Mouse (Mus musculus) MN1 (cell line): Measurements from ENCODE around the gene Ms4a4c.
"Not testable (repeated sequence)": the region's sequence is repeated elsewhere in the genome, so short reads cannot be mapped to it uniquely, and the experiment has no call there.

ENCODE experiments used
- DNase-seq: peaks from one replicate; pipeline ENCODE4 v3.0.0-alpha.2; 2016; ENCODE audit warnings: low spot score

The Ms4a4c gene

GRCm38 (mm10) chr19:11404527-11404926, at the start of gene Ms4a4c:
TSS of gene Ms4a4c (plus strand) at chr19:11404770.
- no peak for DNase-seq

- no peak for DNase-seq
Observed at GRCm38 (mm10) chr19:11355730-11356129, 48.8 kb upstream of the Ms4a4c start.

- DNase-seq = no peak
Observed at GRCm38 (mm10) chr19:11360106-11360505, 44.5 kb upstream of the Ms4a4c start.

GRCm38 (mm10) chr19:11362002-11362401, 42.6 kb upstream of the Ms4a4c start:
- no peak for DNase-seq

- no peak for DNase-seq
Observed at GRCm38 (mm10) chr19:11368310-11368709, 36.3 kb upstream of the Ms4a4c start.

- no peak for DNase-seq
Observed at GRCm38 (mm10) chr19:11371181-11371580, 33.4 kb upstream of the Ms4a4c start.

- no peak for DNase-seq
Observed at GRCm38 (mm10) chr19:11375273-11375672, 29.3 kb upstream of the Ms4a4c start, which contains the start of gene Ms4a4a. TSS of gene Ms4a4a (plus strand) at chr19:11375523.

- no peak for DNase-seq
Observed at GRCm38 (mm10) chr19:11376399-11376798, 28.2 kb upstream of the Ms4a4c start.

- DNase-seq = no peak
Observed at GRCm38 (mm10) chr19:11387109-11387508, 17.5 kb upstream of the Ms4a4c start.

GRCm38 (mm10) chr19:11387685-11388084, 16.9 kb upstream of the Ms4a4c start:
- DNase-seq = no peak

GRCm38 (mm10) chr19:11388949-11389348, 15.6 kb upstream of the Ms4a4c start:
- no peak for DNase-seq

GRCm38 (mm10) chr19:11395769-11396168, 8.8 kb upstream of the Ms4a4c start:
- DNase-seq = no peak

GRCm38 (mm10) chr19:11407428-11407827, 2.9 kb downstream of the Ms4a4c start:
- no peak for DNase-seq

GRCm38 (mm10) chr19:11408591-11408990, 4.0 kb downstream of the Ms4a4c start:
- no peak for DNase-seq

- no peak for DNase-seq
Observed at GRCm38 (mm10) chr19:11411640-11412039, 7.1 kb downstream of the Ms4a4c start.

GRCm38 (mm10) chr19:11414084-11414483, 9.5 kb downstream of the Ms4a4c start:
- no peak for DNase-seq

GRCm38 (mm10) chr19:11415581-11415980, 11.0 kb downstream of the Ms4a4c start:
- DNase-seq = no peak

- DNase-seq = not testable (repeated sequence)
Observed at GRCm38 (mm10) chr19:11418865-11419264, 14.3 kb downstream of the Ms4a4c start.

- not testable (repeated sequence) for DNase-seq
Observed at GRCm38 (mm10) chr19:11431209-11431608, 26.6 kb downstream of the Ms4a4c start.

- DNase-seq = no peak
Observed at GRCm38 (mm10) chr19:11435058-11435834, 30.7 kb downstream of the Ms4a4c start.

GRCm38 (mm10) chr19:11443338-11443737, 38.8 kb downstream of the Ms4a4c start, which contains the start of gene Ms4a4b:
TSS of gene Ms4a4b (plus strand) at chr19:11443553.
- no peak for DNase-seq

GRCm38 (mm10) chr19:11443964-11444363, 39.4 kb downstream of the Ms4a4c start:
- no peak for DNase-seq

GRCm38 (mm10) chr19:11447238-11447637, 42.7 kb downstream of the Ms4a4c start:
- no peak for DNase-seq

GRCm38 (mm10) chr19:11459041-11459440, 54.5 kb downstream of the Ms4a4c start:
- DNase-seq = not testable (repeated sequence)
